In the genomic region with DNA sequence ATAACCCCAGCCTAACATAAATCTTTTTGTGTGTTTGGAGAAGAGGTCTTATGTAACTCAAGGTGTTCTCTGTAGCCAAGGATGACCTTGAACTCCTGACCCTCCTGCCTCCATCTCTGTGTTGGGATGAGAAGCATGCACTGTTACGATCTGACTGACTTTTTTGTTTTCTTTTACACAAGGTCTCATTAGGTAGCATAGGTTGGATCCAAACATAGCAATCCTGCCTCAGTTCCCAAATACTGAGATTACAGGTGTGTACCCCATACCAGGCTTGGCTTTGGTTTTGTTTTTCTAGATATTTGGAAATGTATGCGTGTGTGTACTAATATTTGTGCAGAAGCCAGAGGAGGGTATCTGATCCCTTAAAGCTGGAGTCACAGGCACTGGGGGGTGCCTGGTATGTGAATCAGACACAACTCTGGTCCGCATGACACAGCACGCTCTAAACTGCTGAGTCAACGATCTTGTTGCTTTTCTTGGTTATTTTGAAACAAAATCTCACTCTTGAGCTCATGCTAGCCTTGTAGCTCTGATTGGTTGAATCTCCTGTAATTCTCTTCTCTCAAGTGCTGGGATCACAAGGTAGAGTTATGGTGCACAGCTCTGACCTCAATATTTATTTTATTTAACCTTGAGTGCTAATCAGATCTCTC, we compare ENCODE assay signal across 21 mouse cellular contexts. TPM values are rescaled to one million over a fixed set of nuclear protein-coding genes. Genes with fewer than 3 reads are reported as not detected.
DNase-seq lines count a peak whose midpoint lies in the region; ATAC-seq and TF ChIP-seq lines count a peak whose summit lies in the region.
"Had no signal": no experiment of that assay in that cellular context is flagged by ENCODE, and none has a peak within 500 bp of the region (broad histone marks: within the 10 kb centered on the region; RNA-seq: fewer than 3 reads in every experiment).

No protein-coding gene starts in this region.

- no peak for TF ChIP-seq RAD21 in CH12.LX (IDR thresholded peaks at IDR 0.05; ENCODE audit: low read depth, low read length)

- peaks cover 7% of the 10 kb centered on the region for H3K4me1 ChIP-seq in cerebellum, adult 2 months (ENCODE audit: control insufficient read depth, insufficient read depth, low read length)
- H3K4me1 ChIP-seq in CH12.LX (ENCODE audit: control insufficient read depth in 1 of 2, insufficient read depth in 2 of 2), result peaks cover 4 to 30% of the 10 kb centered on the region in 2 experiments; a peak in 3 of 4 replicates
- H3K4me1 ChIP-seq in ES-E14 (ENCODE audit: control insufficient read depth in 2 of 2, insufficient read depth in 2 of 2, low read length in 2 of 2, poor library complexity in 1 of 2), result peaks cover 0 to 20% of the 10 kb centered on the region in 2 experiments; a peak in 1 of 4 replicates
- peaks cover 22% of the 10 kb centered on the region for H3K4me1 ChIP-seq in forebrain, embryonic 15.5 days

- 86% methylated on average over 5 of the region's 5 CpGs for WGBS in cerebellum, adult 2 months
- 93% methylated on average over 5 of the region's 5 CpGs for WGBS in forebrain, embryonic 15.5 days

- no peak for TF ChIP-seq CTCF in cerebellum, adult 2 months (IDR thresholded peaks at IDR 0.05; ENCODE audit: borderline replicate concordance, insufficient read depth, low read depth, low read length)
- no peak for TF ChIP-seq CTCF in CH12.LX (conservative IDR thresholded peaks at IDR 0.05 in 1 of 2, IDR thresholded peaks at IDR 0.05 in 1 of 2; ENCODE audit: low read depth in 2 of 2, low read length in 2 of 2)

- TF ChIP-seq POLR2A in cerebellum, adult 2 months (IDR thresholded peaks at IDR 0.05; ENCODE audit: borderline replicate concordance, insufficient read depth, low read length), result no peak
- TF ChIP-seq POLR2A in CH12.LX (IDR thresholded peaks at IDR 0.05; ENCODE audit: low read depth, low read length), result no peak

- in situ Hi-C loops in CH12.LX (cut with MboI; ENCODE audit: low pct_ligation_motif_present, low pct_unique_long_range_greater_than_20kb, low sequenced_read_pairs) (no loop called here), ES-E14 (cut with MboI; ENCODE audit: low sequenced_read_pairs in 2 of 2, unreplicated experiment in 2 of 2) (no loop called here)

- no peak for ATAC-seq in forebrain, embryonic 15.5 days (replicated peaks)
- ATAC-seq: activated CD4-positive, CD25-positive, alpha-beta regulatory T cell, adult 4 months; forebrain, embryonic 13.5 days; forebrain, embryonic 16.5 days had no signal

- no peak overlapping the region for H3K4me3 ChIP-seq in cerebellum, adult 2 months (replicated peaks; ENCODE audit: insufficient read depth, low read depth, low read length)
- H3K4me3 ChIP-seq in CH12.LX (replicated peaks in 1 of 3; ENCODE audit: low read depth in 2 of 3, low read length in 2 of 3, poor library complexity in 1 of 3) (no peak overlapping the region), ES-E14 (ENCODE audit: insufficient read depth in 1 of 2, low read depth in 1 of 2, low read length in 2 of 2, poor library complexity in 1 of 2, severe bottlenecking in 1 of 2) (no peak overlapping the region)
- H3K4me3 ChIP-seq in forebrain, embryonic 15.5 days, result no peak overlapping the region
- H3K4me3 ChIP-seq: embryonic facial prominence, embryonic 10.5 days; embryonic facial prominence, embryonic 12.5 days; forebrain, embryonic 13.5 days had no signal

- dilution Hi-C loops in CH12.LX (cut with MboI; ENCODE audit: extremely low pct_ligation_motif_present, extremely low pct_unique_long_range_greater_than_20kb, low sequenced_read_pairs), result no loop called here

- H3K9me3 ChIP-seq in CH12.LX (replicated peaks; ENCODE audit: low read length) (peaks cover 9% of the 10 kb centered on the region), ES-E14 (ENCODE audit: control insufficient read depth, insufficient read depth, low read depth, low read length) (no peaks in the 10 kb centered on the region)
- 0 out of 2 replicates have a peak, but pooled peaks cover 2% of the 10 kb centered on the region for H3K9me3 ChIP-seq in forebrain, embryonic 15.5 days

- DNase-seq in cerebellum, adult 9-10 months, result peak; percentile 52
- no peak for DNase-seq in cerebellum, adult 2 months
- no peak for DNase-seq in CH12.LX (ENCODE audit: extremely low read depth)
- no peak for DNase-seq in ES-E14 (ENCODE audit: low read depth, low spot score)
- no peak for DNase-seq in layer of hippocampus, adult 11-12 months (ENCODE audit: low spot score)
- DNase-seq: adrenal gland, adult 8-10 months; adrenal gland, postnatal 36 days; cerebellum, adult 8-10 months; cerebellum, postnatal 14 days had no signal

- no peak overlapping the region for H3K4me2 ChIP-seq in CH12.LX (ENCODE audit: insufficient read depth, low read depth, poor library complexity, severe bottlenecking)
- no peak overlapping the region for H3K4me2 ChIP-seq in forebrain, embryonic 15.5 days (replicated peaks)
- H3K4me2 ChIP-seq: embryonic facial prominence, embryonic 12.5 days; forebrain, embryonic 13.5 days had no signal

- H3K79me2 ChIP-seq in CH12.LX (replicated peaks; ENCODE audit: control insufficient read depth, extremely low read depth, insufficient read depth, poor library complexity, severe bottlenecking), result peaks cover 17% of the 10 kb centered on the region

- no peaks in the 10 kb centered on the region for H3K27me3 ChIP-seq in cerebellum, adult 2 months (ENCODE audit: control insufficient read depth, insufficient read depth, low read length)
- no peaks in the 10 kb centered on the region for H3K27me3 ChIP-seq in CH12.LX (replicated peaks)
- no peaks in the 10 kb centered on the region for H3K27me3 ChIP-seq in forebrain, embryonic 15.5 days
- H3K27me3 ChIP-seq: embryonic facial prominence, embryonic 12.5 days; forebrain, embryonic 13.5 days had no signal

- TF ChIP-seq EP300 in CH12.LX (IDR thresholded peaks at IDR 0.05; ENCODE audit: low read length), result no peak

- H3K36me3 ChIP-seq in CH12.LX (replicated peaks in 1 of 2; ENCODE audit: control insufficient read depth in 1 of 2, insufficient read depth in 1 of 2, low read length in 1 of 2), result peaks cover 3 to 9% of the 10 kb centered on the region in 2 experiments
- H3K36me3 ChIP-seq in ES-E14 (ENCODE audit: control insufficient read depth, insufficient read depth, low read length, poor library complexity, severe bottlenecking), result peaks cover 28% of the 10 kb centered on the region
- H3K36me3 ChIP-seq in forebrain, embryonic 15.5 days, result 0 out of 2 replicates have a peak, but pooled peaks cover 5% of the 10 kb centered on the region

- no peak overlapping the region for H3K27ac ChIP-seq in cerebellum, adult 2 months (ENCODE audit: insufficient read depth, low read length)
- no peak overlapping the region for H3K27ac ChIP-seq in CH12.LX (ENCODE audit: insufficient read depth, low read depth)
- no peak overlapping the region for H3K27ac ChIP-seq in ES-E14 (ENCODE audit: insufficient read depth, low read depth, low read length, poor library complexity, severe bottlenecking)
- no peak overlapping the region for H3K27ac ChIP-seq in forebrain, embryonic 15.5 days (replicated peaks)
- H3K27ac ChIP-seq: embryonic facial prominence, embryonic 10.5 days; embryonic facial prominence, embryonic 12.5 days; forebrain, embryonic 13.5 days had no signal

- no peak overlapping the region for H3K9ac ChIP-seq in CH12.LX (ENCODE audit: insufficient read depth, low read depth)
- H3K9ac ChIP-seq in ES-E14 (ENCODE audit: insufficient read depth, low read depth, low read length, poor library complexity, severe bottlenecking), result no peak overlapping the region
- H3K9ac ChIP-seq in forebrain, embryonic 15.5 days (replicated peaks), result no peak overlapping the region
- H3K9ac ChIP-seq: embryonic facial prominence, embryonic 12.5 days; forebrain, embryonic 13.5 days had no signal

TF ChIP-seq in CH12.LX, 34 proteins besides CTCF, POLR2A, EP300 and RAD21:
- TF ChIP-seq MAFK (IDR thresholded peaks at IDR 0.05; ENCODE audit: insufficient replicate concordance, low read length) (peak; percentile 63; the same call in 1 of the 2 replicates), POLR2AphosphoS2 (IDR thresholded peaks at IDR 0.05; ENCODE audit: low read depth, low read length) (no peak)

TF ChIP-seq in ES-E14, 5 proteins besides CTCF, POLR2A, EP300 and RAD21:
- no peak for TF ChIP-seq HCFC1 (IDR thresholded peaks at IDR 0.05; ENCODE audit: borderline replicate concordance, insufficient read depth, low read length)
- TF ChIP-seq MAFK (IDR thresholded peaks at IDR 0.05; ENCODE audit: insufficient read depth, low read depth, low read length), result peak; percentile 76
TF ChIP-seq in ES-E14: peak in this region for 1.

RNA-seq across cellular contexts. Expression of a gene that starts 3.2 kb away (rescaled TPM):
- 125 TPM in 2 replicates for polyA plus RNA-seq in cerebellum, adult 2 months (2012; rRNA removed)
- 179 and 214 TPM in 2 replicates for total RNA-seq in CH12.LX (2012; rRNA removed)
- total RNA-seq in CH12.LX (2014; rRNA removed), result 115 TPM in 2 replicates
- polyA plus RNA-seq in CH12.LX (2012; ENCODE audit: insufficient read length, low read depth), result 197 and 221 TPM in 2 replicates
- total RNA-seq in ES-E14 (2012; rRNA removed), result 342 and 366 TPM in 2 replicates
- polyA plus RNA-seq in forebrain, embryonic 15.5 days (2015; fragmentation: Nextera tagmentation; extraction: Ambion mirVana), result 137 and 147 TPM in 2 replicates

RNA-seq across cellular contexts. Expression of a gene that starts 19.4 kb away (rescaled TPM):
- polyA plus RNA-seq in cerebellum, adult 2 months (2012; rRNA removed), result 2,800 and 2,936 TPM in 2 replicates
- total RNA-seq in CH12.LX (2012; rRNA removed) (10.0 and 10.5 TPM in 2 replicates), CH12.LX (2014; rRNA removed) (6.2 and 6.4 TPM in 2 replicates), ES-E14 (2012; rRNA removed) (683 and 2,144 TPM in 2 replicates)
- polyA plus RNA-seq in CH12.LX (2012; ENCODE audit: insufficient read length, low read depth), result 16.7 and 21.4 TPM in 2 replicates
- 236 and 265 TPM in 2 replicates for polyA plus RNA-seq in forebrain, embryonic 15.5 days (2015; fragmentation: Nextera tagmentation; extraction: Ambion mirVana)

RNA-seq across cellular contexts. Expression of a gene that starts 26.0 kb away (rescaled TPM):
- polyA plus RNA-seq in cerebellum, adult 2 months (2012; rRNA removed), result 5.1 and 6.6 TPM in 2 replicates
- total RNA-seq in CH12.LX (2012; rRNA removed), result not detected in 2 replicates
- total RNA-seq in CH12.LX (2014; rRNA removed), result not detected in 2 replicates
- polyA plus RNA-seq in CH12.LX (2012; ENCODE audit: insufficient read length, low read depth), result not detected in 2 replicates
- 72.3 and 106 TPM in 2 replicates for total RNA-seq in ES-E14 (2012; rRNA removed)
- polyA plus RNA-seq in forebrain, embryonic 15.5 days (2015; fragmentation: Nextera tagmentation; extraction: Ambion mirVana), result 1.2 TPM in 2 replicates
- total RNA-seq: MEL had no signal
- polyA plus RNA-seq: activated CD4-positive, CD25-positive, alpha-beta regulatory T cell, adult 4 months; C2C12 had no signal

RNA-seq across cellular contexts. Expression of a gene that starts 31.9 kb away (rescaled TPM):
- 8.9 and 9.3 TPM in 2 replicates for polyA plus RNA-seq in cerebellum, adult 2 months (2012; rRNA removed)
- total RNA-seq in CH12.LX (2012; rRNA removed) (9.1 and 14.1 TPM in 2 replicates), CH12.LX (2014; rRNA removed) (3.0 and 3.4 TPM in 2 replicates), ES-E14 (2012; rRNA removed) (241 and 392 TPM in 2 replicates)
- 6.3 and 6.5 TPM in 2 replicates for polyA plus RNA-seq in CH12.LX (2012; ENCODE audit: insufficient read length, low read depth)
- polyA plus RNA-seq in forebrain, embryonic 15.5 days (2015; fragmentation: Nextera tagmentation; extraction: Ambion mirVana), result 42.6 and 45.3 TPM in 2 replicates

RNA-seq across cellular contexts. Expression of a gene that starts 37.1 kb away (rescaled TPM):
- not detected in 2 replicates for polyA plus RNA-seq in cerebellum, adult 2 months (2012; rRNA removed)
- total RNA-seq in CH12.LX (2012; rRNA removed) (not detected in 2 replicates), CH12.LX (2014; rRNA removed) (not detected in 2 replicates), ES-E14 (2012; rRNA removed) (0.27 and 0.48 TPM in 2 replicates)
- polyA plus RNA-seq in CH12.LX (2012; ENCODE audit: insufficient read length, low read depth), result not detected in 2 replicates
- polyA plus RNA-seq in forebrain, embryonic 15.5 days (2015; fragmentation: Nextera tagmentation; extraction: Ambion mirVana), result not detected in 2 replicates
- total RNA-seq: MEL had no signal
- polyA plus RNA-seq: C2C12; cortical plate, adult 2 months; embryonic facial prominence, embryonic 10.5 days; embryonic facial prominence, embryonic 12.5 days; embryonic facial prominence, embryonic 14.5 days; forebrain, embryonic 11.5 days; forebrain, embryonic 16.5 days; frontal cortex, adult 2 months had no signal

Comparison
In these comparisons a context has a peak if more than half of its experiments do, and no peak if none do; other contexts are left out.
1. RNA of a gene that starts 19.4 kb away (polyA plus RNA-seq): 2,800 to 2,936 TPM in cerebellum, adult 2 months and 236 to 265 TPM in forebrain, embryonic 15.5 days; 16.7 to 21.4 TPM in CH12.LX; every median in the first group is over 10 times any median in the second.